Mouse (Mus musculus) heart, postnatal 4 days (tissue): ENCODE data around the gene Thrb. TPM values are rescaled to one million over a fixed set of nuclear protein-coding genes. Genes with fewer than 3 reads are reported as not detected.

Source experiments
- DNase-seq: peaks from one replicate; pipeline ENCODE4 v3.0.0; 2021
- total RNA-seq, 2 experiments: library from RNA; stranded (reverse); gene quantifications; 2 replicates each; pipeline ENCODE4 v1.2.3; 2021

Thrb gene
- total RNA-seq, 2 experiments from 2014 or later: 3.4 to 5.4 TPM

GRCm38 (mm10) chr14:18062082-18062772 is 402.2 kb downstream of the Thrb start:
- no peak for DNase-seq
